Mouse (Mus musculus) liver, adult 2 months (tissue): ENCODE measurements around the gene Mt1.

Source experiments
- CTCF ChIP-seq: fragments of 200-500 bp; IDR thresholded peaks from 2 replicates; pipeline ENCODE4 v1.5.1; 2011; ENCODE audit warnings: low read depth, low read length, control low read depth
- POLR2A ChIP-seq: fragments of 200-500 bp; IDR thresholded peaks from 2 replicates; pipeline ENCODE4 v1.6.1; 2011; ENCODE audit warnings: low read length, control low read depth; ENCODE audit not compliant: insufficient read depth; ENCODE audit errors: extremely low read depth

DNA sequence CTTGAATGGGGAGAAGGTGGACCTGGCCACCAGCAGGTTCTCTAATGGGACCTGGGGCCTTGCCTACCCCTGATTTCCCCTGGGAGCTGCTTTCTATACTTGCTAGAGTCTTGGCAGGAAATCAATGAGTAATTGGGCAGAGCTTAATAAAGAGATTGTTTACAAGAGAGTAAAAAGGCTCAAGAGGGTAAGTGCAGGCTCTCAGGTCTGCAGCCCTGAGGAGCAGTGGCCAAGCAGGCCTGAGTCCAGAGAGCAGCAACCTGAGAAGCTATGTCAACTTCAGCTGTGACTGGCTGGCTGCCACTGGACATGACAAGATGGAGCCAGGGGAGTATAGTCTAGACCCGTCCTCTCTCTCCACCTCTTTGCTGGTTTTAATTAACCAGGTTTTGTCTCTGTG is 14.0 kb downstream of the Mt1 start:
- no peak for TF ChIP-seq POLR2A
- TF ChIP-seq CTCF: no peak
